Mouse (Mus musculus) hematopoietic stem cell, adult 5-6 weeks (primary cell): Measurements from ENCODE around the gene Ildr2. TPM values are rescaled to one million over a fixed set of nuclear protein-coding genes. Genes with fewer than 3 reads are reported as not detected.

Experiments
- ATAC-seq, 2 experiments: fragments of 125-278 bp in 1 of 2; replicated peaks in 1 of 2; 2 replicates each; pipeline ENCODE4 v1.8.0; 2016 to 2017; ENCODE audit warnings: inconsistent platforms in 2 of 2, mild to moderate bottlenecking in 2 of 2, moderate number of reproducible peaks in 2 of 2, low read depth in 1 of 2, moderate TSS enrichment in 1 of 2; ENCODE audit not compliant: low FRiP score in 2 of 2, poor library complexity in 2 of 2, severe bottlenecking in 2 of 2, insufficient read depth in 1 of 2, low TSS enrichment in 1 of 2
- total RNA-seq: library from RNA; stranded (forward); fragments of 172-1452, 232-1000 nt; gene quantifications from 2 replicates; pipeline ENCODE4 v1.2.3, GENCODE M21; 2017

Ildr2 gene
- total RNA-seq, 1 experiment from 2014 or later, result not detected

DNA sequence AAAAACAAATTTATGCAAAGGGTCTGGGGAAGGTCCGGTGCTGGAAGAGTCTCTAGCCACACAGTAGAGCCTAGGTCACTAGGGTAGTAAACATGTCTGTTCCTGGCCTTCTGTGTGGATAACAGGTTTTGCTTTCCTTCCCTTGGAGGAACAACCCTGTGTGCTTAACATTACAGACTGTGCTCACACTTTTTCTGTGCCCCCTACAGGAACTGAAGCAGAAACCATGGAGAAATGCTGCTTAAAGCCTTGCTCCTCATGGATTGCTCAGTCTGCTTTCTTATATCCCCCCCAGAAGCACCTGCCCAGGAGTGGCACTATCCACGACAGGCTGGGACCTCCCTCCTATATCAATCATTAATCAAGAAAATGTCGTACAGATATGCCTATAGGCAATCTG, 107.9 kb downstream of the Ildr2 start:
- ATAC-seq, result no peak

GRCm38 (mm10) chr1:166362659-166363058, 108.7 kb downstream of the Ildr2 start:
- ATAC-seq, result no peak

- no peak for ATAC-seq
These were observed 109.2 kb downstream of the Ildr2 start for GRCm38 (mm10) chr1:166363122-166363521.

Other genes with a start within 250 kb of the Ildr2 start
- not detected in 2 replicates for gene Dusp27, start 126.2 kb upstream of the Ildr2 start, total RNA-seq
- not detected in 2 replicates for gene Gpa33, start 123.9 kb upstream of the Ildr2 start, total RNA-seq
- not detected in 2 replicates for gene Mael, start 15.4 kb upstream of the Ildr2 start, total RNA-seq
- gene Tada1, start 125.0 kb downstream of the Ildr2 start, total RNA-seq, result 39.3 and 43.5 TPM in 2 replicates
- 17.9 and 23.6 TPM in 2 replicates for gene Pogk, start 155.7 kb downstream of the Ildr2 start, total RNA-seq
- not detected in 2 replicates for gene Gm4846, start 243.4 kb downstream of the Ildr2 start, total RNA-seq